Mouse (Mus musculus): Measurements from ENCODE around the gene Rab6b.

- no peak for TF ChIP-seq USF1 (IDR thresholded peaks at IDR 0.05; ENCODE audit: low read depth, low read length)
- TF ChIP-seq MAFK (IDR thresholded peaks at IDR 0.05; ENCODE audit: borderline replicate concordance, low read depth, low read length) = no peak
- TF ChIP-seq GATA1 (IDR thresholded peaks at IDR 0.05; ENCODE audit: low read depth, low read length) = no peak
- TF ChIP-seq ZKSCAN1 (IDR thresholded peaks at IDR 0.05; ENCODE audit: low read depth, low read length) = no peak
- TF ChIP-seq CTCF (IDR thresholded peaks at IDR 0.05 in 2 of 3, conservative IDR thresholded peaks at IDR 0.05 in 1 of 3; ENCODE audit: control insufficient read depth in 1 of 3, insufficient read depth in 1 of 3, low read depth in 2 of 3, low read length in 3 of 3, poor library complexity in 1 of 3, severe bottlenecking in 1 of 3) = no peak
- no peak for TF ChIP-seq MYB (IDR thresholded peaks at IDR 0.05; ENCODE audit: low read depth, low read length)
- TF ChIP-seq E2F4 (IDR thresholded peaks at IDR 0.05; ENCODE audit: borderline replicate concordance, low read depth, low read length) = no peak
- TF ChIP-seq POLR2A (IDR thresholded peaks at IDR 0.05; ENCODE audit: control insufficient read depth in 1 of 2, insufficient read depth in 1 of 2, low read depth in 1 of 2, low read length in 2 of 2, poor library complexity in 1 of 2) = no peak
- no peak for TF ChIP-seq UBTF (IDR thresholded peaks at IDR 0.05; ENCODE audit: borderline replicate concordance, insufficient read depth, low read depth, low read length)
- no peak for TF ChIP-seq MEF2A (IDR thresholded peaks at IDR 0.05; ENCODE audit: extremely low read depth, insufficient replicate concordance, low read depth, low read length, poor library complexity, severe bottlenecking)
- no peak for TF ChIP-seq TCF12 (IDR thresholded peaks at IDR 0.05; ENCODE audit: low read depth, low read length)
Observed at GRCm38 (mm10) chr9:103116941-103117340, 5.4 kb downstream of the Rab6b start.
